Comparison of ENCODE assay signal across 9 mouse cellular contexts in the genomic region with DNA sequence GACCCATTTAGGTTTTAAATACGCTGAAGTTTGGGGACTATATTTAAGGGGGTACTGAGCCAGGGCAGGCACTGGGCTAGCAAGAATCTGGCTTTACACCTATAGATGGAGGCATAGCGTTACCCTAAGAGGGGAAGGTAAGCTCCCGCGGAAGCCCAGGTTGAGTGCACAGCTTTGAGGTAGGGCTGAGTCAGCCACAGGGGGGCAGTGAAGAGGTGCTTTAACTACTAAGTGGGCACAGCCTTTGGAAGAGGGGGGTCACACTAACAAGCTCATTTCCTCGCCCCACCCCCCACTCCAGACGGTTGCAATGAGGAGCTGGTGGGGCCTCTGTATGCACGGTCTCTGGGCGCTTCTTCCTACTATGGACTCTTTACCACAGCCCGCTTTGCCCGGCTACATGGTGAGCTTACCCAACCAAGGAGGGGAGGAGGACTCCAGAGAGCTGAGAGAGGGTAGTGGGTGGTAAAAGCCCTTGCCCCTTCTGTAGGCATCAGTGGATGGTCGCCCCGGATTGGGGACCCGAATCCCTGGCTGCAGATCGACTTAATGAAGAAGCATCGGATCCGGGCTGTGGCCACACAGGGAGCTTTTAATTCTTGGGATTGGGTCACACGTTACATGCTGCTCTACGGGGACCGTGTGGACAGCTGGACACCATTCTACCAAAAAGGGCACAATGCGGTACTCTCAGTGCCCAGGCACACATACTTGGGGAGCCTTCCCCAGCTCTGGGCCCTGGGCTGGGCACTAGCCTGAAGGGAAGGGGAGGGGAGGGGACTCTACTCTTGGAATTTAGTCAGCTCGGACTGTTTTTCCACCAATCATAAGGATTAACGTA. TPM values are rescaled to one million over a fixed set of nuclear protein-coding genes. Genes with fewer than 3 reads are reported as not detected.
DNase-seq lines count a peak whose midpoint lies in the region; ATAC-seq and TF ChIP-seq lines count a peak whose summit lies in the region.
"Had no signal": no experiment of that assay in that cellular context is flagged by ENCODE, and none has a peak within 500 bp of the region (broad histone marks: within the 10 kb centered on the region; RNA-seq: fewer than 3 reads in every experiment).

No protein-coding gene starts in this region.

- H3K4me3 ChIP-seq in forebrain, embryonic 15.5 days, result peak overlapping the region; percentile 39
- no peak overlapping the region for H3K4me3 ChIP-seq in kidney, adult 2 months (ENCODE audit: insufficient read depth, low read depth, low read length)
- peak overlapping the region; percentile 33; the same call in 1 of the 2 replicates for H3K4me3 ChIP-seq in limb, embryonic 13.5 days
- H3K4me3 ChIP-seq in thymus, adult 2 months (ENCODE audit: control insufficient read depth, insufficient read depth, low read length), result no peak overlapping the region
- H3K4me3 ChIP-seq: liver, embryonic 15.5 days had no signal

- intact Hi-C loops in gastrocnemius, postnatal 14 days (cut with DNase I; ENCODE audit: low total_unique reads), result loop anchor here (5.0 kb wide), 1 partner anchor 80 kb away; a partner anchor contains a TSS

- ATAC-seq in forebrain, embryonic 15.5 days (replicated peaks), result no peak
- ATAC-seq in limb, embryonic 13.5 days (ENCODE audit: low FRiP score, low read depth), result no peak

- H3K4me1 ChIP-seq in forebrain, embryonic 15.5 days, result peaks cover 51% of the 10 kb centered on the region
- H3K4me1 ChIP-seq in kidney, adult 2 months (ENCODE audit: control insufficient read depth, insufficient read depth, low read length), result peaks cover 17% of the 10 kb centered on the region; the same call in 1 of the 2 replicates
- peaks cover 50% of the 10 kb centered on the region for H3K4me1 ChIP-seq in limb, embryonic 13.5 days
- peaks cover 24% of the 10 kb centered on the region for H3K4me1 ChIP-seq in thymus, adult 2 months (replicated peaks; ENCODE audit: control insufficient read depth, insufficient read depth, low read length)

- no peak for TF ChIP-seq POLR2A in brain, embryonic 14.5 days (IDR thresholded peaks at IDR 0.05; ENCODE audit: borderline replicate concordance, extremely low read depth, insufficient read depth, insufficient read length, poor library complexity, severe bottlenecking)
- no peak for TF ChIP-seq POLR2A in kidney, adult 2 months (IDR thresholded peaks at IDR 0.05; ENCODE audit: low read depth, low read length)
- no peak for TF ChIP-seq POLR2A in thymus, adult 2 months (IDR thresholded peaks at IDR 0.05; ENCODE audit: control insufficient read depth, extremely low read depth, insufficient read depth, low read length, poor library complexity)

- H3K27me3 ChIP-seq in forebrain, embryonic 15.5 days, result peaks cover 39% of the 10 kb centered on the region
- no peaks in the 10 kb centered on the region for H3K27me3 ChIP-seq in kidney, adult 2 months (replicated peaks; ENCODE audit: control insufficient read depth, insufficient read depth, low read length)
- H3K27me3 ChIP-seq in limb, embryonic 13.5 days, result peaks cover 78% of the 10 kb centered on the region
- peaks cover 16% of the 10 kb centered on the region; the same call in 1 of the 2 replicates for H3K27me3 ChIP-seq in thymus, adult 2 months (ENCODE audit: control insufficient read depth, insufficient read depth, low read length)

- peak; percentile 61; the same call in 1 of the 2 replicates for TF ChIP-seq CTCF in brain, embryonic 14.5 days (IDR thresholded peaks at IDR 0.05; ENCODE audit: borderline replicate concordance, extremely low read depth, insufficient read depth, insufficient read length)
- TF ChIP-seq CTCF in kidney, adult 2 months (conservative IDR thresholded peaks at IDR 0.05; ENCODE audit: insufficient read depth, insufficient read length, low read depth, low read length), result peak; percentile 61
- TF ChIP-seq CTCF in thymus, adult 2 months (IDR thresholded peaks at IDR 0.05; ENCODE audit: borderline replicate concordance, control insufficient read depth, extremely low read depth, insufficient read depth, low read length, poor library complexity), result peak; percentile 73

- no peaks in the 10 kb centered on the region for H3K36me3 ChIP-seq in forebrain, embryonic 15.5 days
- H3K36me3 ChIP-seq in kidney, adult 2 months (ENCODE audit: control insufficient read depth, insufficient read depth, low read length), result no peaks in the 10 kb centered on the region
- no peaks in the 10 kb centered on the region for H3K36me3 ChIP-seq in limb, embryonic 13.5 days
- no peaks in the 10 kb centered on the region for H3K36me3 ChIP-seq in thymus, adult 2 months (ENCODE audit: control insufficient read depth, insufficient read depth, low read length)
- H3K36me3 ChIP-seq: liver, embryonic 15.5 days had no signal

- H3K9me3 ChIP-seq in forebrain, embryonic 15.5 days, result no peaks in the 10 kb centered on the region
- H3K9me3 ChIP-seq in limb, embryonic 13.5 days, result no peaks in the 10 kb centered on the region
- H3K9me3 ChIP-seq: liver, embryonic 15.5 days had no signal

- DNase-seq in gastrocnemius, postnatal 14 days, result peak; percentile 48
- DNase-seq in gastrocnemius, adult 8-10 months (ENCODE audit: low spot score in 2 of 2), result no peak
- DNase-seq in brain, embryonic 14.5 days (ENCODE audit: low read depth), result peak; percentile 65
- peak; percentile 50 for DNase-seq in kidney, adult 2 months
- peak; percentile 38 to 70 for DNase-seq in natural killer cell, adult 2 months (ENCODE audit: low spot score in 2 of 2)
- DNase-seq in thymus, adult 2 months, result peak; percentile 81

- no peak overlapping the region for H3K27ac ChIP-seq in forebrain, embryonic 15.5 days (replicated peaks)
- H3K27ac ChIP-seq in kidney, adult 2 months (ENCODE audit: insufficient read depth, low read depth, low read length), result no peak overlapping the region
- no peak overlapping the region for H3K27ac ChIP-seq in limb, embryonic 13.5 days
- no peak overlapping the region for H3K27ac ChIP-seq in thymus, adult 2 months (ENCODE audit: control insufficient read depth, insufficient read depth, low read length)
- H3K27ac ChIP-seq: liver, embryonic 15.5 days had no signal

- peak overlapping the region; percentile 50 for H3K4me2 ChIP-seq in forebrain, embryonic 15.5 days (replicated peaks)
- H3K4me2 ChIP-seq in limb, embryonic 13.5 days (replicated peaks), result 0 out of 2 replicates have a peak overlapping the region, but pooled peaks have one; percentile 28

- WGBS in forebrain, embryonic 15.5 days, result 20% methylated on average over 22 of the region's 22 CpGs
- WGBS in kidney, adult 2 months, result 43% methylated on average over 22 of the region's 22 CpGs
- WGBS in limb, embryonic 13.5 days, result 27% methylated on average over 22 of the region's 22 CpGs
- 41% methylated on average over 22 of the region's 22 CpGs for WGBS in thymus, adult 2 months

- H3K9ac ChIP-seq in forebrain, embryonic 15.5 days (replicated peaks), result no peak overlapping the region
- H3K9ac ChIP-seq in limb, embryonic 13.5 days, result no peak overlapping the region
- H3K9ac ChIP-seq: liver, embryonic 15.5 days had no signal

RNA-seq across cellular contexts. Expression of a gene that starts 1.9 kb away (rescaled TPM):
- under 1 TPM in 1 of 2 experiments, not detected in 1; 0.12 TPM for total RNA-seq in gastrocnemius, postnatal 14 days (2021)
- not detected for total RNA-seq in gastrocnemius, adult 8-10 months (2022)
- polyA plus RNA-seq in brain, embryonic 14.5 days (2012; rRNA removed), result 0.19 and 0.20 TPM in 2 replicates
- polyA plus RNA-seq in forebrain, embryonic 15.5 days (2015; fragmentation: Nextera tagmentation; extraction: Ambion mirVana), result 0.14 and 0.19 TPM in 2 replicates
- polyA plus RNA-seq in kidney, adult 2 months (2012; rRNA removed), result 0.33 and 0.34 TPM in 2 replicates
- 0.10 TPM in 1 of 2 replicates, not detected in the other for polyA plus RNA-seq in limb, embryonic 13.5 days (2015; fragmentation: Nextera tagmentation; extraction: Ambion mirVana)
- polyA plus RNA-seq in thymus, adult 2 months (2012; rRNA removed), result 2.9 and 3.9 TPM in 2 replicates

RNA-seq across cellular contexts. Expression of a gene that starts 6.0 kb away (rescaled TPM):
- 10 to 100 TPM; 22.0 to 26.9 TPM for total RNA-seq in gastrocnemius, postnatal 14 days (2021)
- 10 to 100 TPM; 25.6 to 38.5 (median 33.9) TPM for total RNA-seq in gastrocnemius, adult 8-10 months (2022)
- polyA plus RNA-seq in brain, embryonic 14.5 days (2012; rRNA removed), result 9.5 and 12.0 TPM in 2 replicates
- 5.8 and 6.5 TPM in 2 replicates for polyA plus RNA-seq in forebrain, embryonic 15.5 days (2015; fragmentation: Nextera tagmentation; extraction: Ambion mirVana)
- 19.3 and 22.7 TPM in 2 replicates for polyA plus RNA-seq in kidney, adult 2 months (2012; rRNA removed)
- polyA plus RNA-seq in limb, embryonic 13.5 days (2015; fragmentation: Nextera tagmentation; extraction: Ambion mirVana), result 6.6 and 7.3 TPM in 2 replicates
- polyA plus RNA-seq in thymus, adult 2 months (2012; rRNA removed), result 11.9 and 12.1 TPM in 2 replicates

RNA-seq across cellular contexts. Expression of a gene that starts 6.8 kb away (rescaled TPM):
- total RNA-seq in gastrocnemius, postnatal 14 days (2021), result 1 to 10 TPM; 1.8 to 2.4 TPM
- 1 to 10 TPM in 1 of 4 experiments, under 1 TPM in 3; 0.67 to 1.3 (median 0.81) TPM for total RNA-seq in gastrocnemius, adult 8-10 months (2022)
- 2.7 and 6.9 TPM in 2 replicates for polyA plus RNA-seq in brain, embryonic 14.5 days (2012; rRNA removed)
- 0.77 and 0.98 TPM in 2 replicates for polyA plus RNA-seq in forebrain, embryonic 15.5 days (2015; fragmentation: Nextera tagmentation; extraction: Ambion mirVana)
- polyA plus RNA-seq in kidney, adult 2 months (2012; rRNA removed), result 3.4 and 3.6 TPM in 2 replicates
- polyA plus RNA-seq in limb, embryonic 13.5 days (2015; fragmentation: Nextera tagmentation; extraction: Ambion mirVana), result 0.27 and 0.46 TPM in 2 replicates
- 4.5 and 5.3 TPM in 2 replicates for polyA plus RNA-seq in thymus, adult 2 months (2012; rRNA removed)

RNA-seq across cellular contexts. Expression of a gene that starts 21.4 kb away (rescaled TPM):
- total RNA-seq in gastrocnemius, postnatal 14 days (2021), result 1 to 10 TPM; 3.1 to 4.6 TPM
- total RNA-seq in gastrocnemius, adult 8-10 months (2022), result 1 to 10 TPM; 2.9 to 3.6 (median 3.2) TPM
- 25.3 and 30.7 TPM in 2 replicates for polyA plus RNA-seq in brain, embryonic 14.5 days (2012; rRNA removed)
- 31.2 and 32.8 TPM in 2 replicates for polyA plus RNA-seq in forebrain, embryonic 15.5 days (2015; fragmentation: Nextera tagmentation; extraction: Ambion mirVana)
- 1.4 and 1.8 TPM in 2 replicates for polyA plus RNA-seq in kidney, adult 2 months (2012; rRNA removed)
- polyA plus RNA-seq in limb, embryonic 13.5 days (2015; fragmentation: Nextera tagmentation; extraction: Ambion mirVana), result 7.3 and 7.4 TPM in 2 replicates
- polyA plus RNA-seq in thymus, adult 2 months (2012; rRNA removed), result 2.6 and 3.3 TPM in 2 replicates

RNA-seq across cellular contexts. Expression of a gene that starts 49.1 kb away (rescaled TPM):
- 10 to 100 TPM; 13.5 to 18.1 TPM for total RNA-seq in gastrocnemius, postnatal 14 days (2021)
- 10 to 100 TPM; 24.3 to 31.0 (median 26.2) TPM for total RNA-seq in gastrocnemius, adult 8-10 months (2022)
- 27.2 and 29.3 TPM in 2 replicates for polyA plus RNA-seq in brain, embryonic 14.5 days (2012; rRNA removed)
- 19.6 and 21.4 TPM in 2 replicates for polyA plus RNA-seq in forebrain, embryonic 15.5 days (2015; fragmentation: Nextera tagmentation; extraction: Ambion mirVana)
- polyA plus RNA-seq in kidney, adult 2 months (2012; rRNA removed), result 44.8 and 48.5 TPM in 2 replicates
- polyA plus RNA-seq in limb, embryonic 13.5 days (2015; fragmentation: Nextera tagmentation; extraction: Ambion mirVana), result 14.6 and 17.5 TPM in 2 replicates
- 38.8 and 43.3 TPM in 2 replicates for polyA plus RNA-seq in thymus, adult 2 months (2012; rRNA removed)

Comparison
In these comparisons a context has a peak if more than half of its experiments do, and no peak if none do; other contexts are left out.
1. DNase-seq: peak in gastrocnemius, postnatal 14 days (single experiment), brain, embryonic 14.5 days (single experiment), kidney, adult 2 months (single experiment), natural killer cell, adult 2 months (2 of 2) and thymus, adult 2 months (single experiment); none in gastrocnemius, adult 8-10 months (0 of 2).
2. H3K4me3 ChIP-seq: peak in forebrain, embryonic 15.5 days (single experiment) and limb, embryonic 13.5 days (single experiment); none in kidney, adult 2 months (single experiment) and thymus, adult 2 months (single experiment).
3. Peak in every context shown above with its lines, with median percentiles within 50 percentile points of each other: CTCF ChIP-seq.